Mouse (Mus musculus) ES-Bruce4 (cell line): ENCODE data around the gene Polr3b.

Source experiments
- CTCF ChIP-seq: IDR thresholded peaks from one replicate; pipeline ENCODE4 v1.8.1; 2011; ENCODE audit warnings: low read depth, low read length
- EP300 ChIP-seq: IDR thresholded peaks from 2 replicates; pipeline ENCODE4 v1.6.1; 2011; ENCODE audit warnings: low read depth, low read length; ENCODE audit not compliant: insufficient read depth
- POLR2A ChIP-seq: IDR thresholded peaks from one replicate; pipeline ENCODE4 v1.8.1; 2011; ENCODE audit warnings: low read length; ENCODE audit not compliant: insufficient read depth

DNA sequence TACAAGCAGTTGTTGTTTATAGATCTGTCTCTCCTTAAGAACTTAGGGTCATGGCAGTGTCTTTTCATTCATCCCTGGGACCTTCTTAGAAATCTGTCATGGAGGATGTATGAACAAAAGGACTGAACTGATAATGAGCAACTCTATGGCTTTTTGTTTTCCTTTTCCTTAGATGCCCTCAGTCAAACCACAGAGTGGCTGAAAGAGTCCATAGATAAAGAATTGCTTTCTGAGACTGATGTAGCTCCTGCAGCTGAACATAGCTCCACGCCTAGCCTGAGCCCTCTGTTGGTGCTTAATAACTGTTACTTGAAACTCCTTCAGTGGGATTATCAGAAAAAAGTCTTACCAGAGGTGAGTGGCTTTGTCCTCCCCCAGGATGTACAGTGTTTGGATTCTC, 17.8 kb upstream of the Polr3b start:
- TF ChIP-seq CTCF (no peak), POLR2A (no peak), EP300 (no peak)
